Comparison of ENCODE assay signal across 32 mouse cellular contexts in the genomic region with DNA sequence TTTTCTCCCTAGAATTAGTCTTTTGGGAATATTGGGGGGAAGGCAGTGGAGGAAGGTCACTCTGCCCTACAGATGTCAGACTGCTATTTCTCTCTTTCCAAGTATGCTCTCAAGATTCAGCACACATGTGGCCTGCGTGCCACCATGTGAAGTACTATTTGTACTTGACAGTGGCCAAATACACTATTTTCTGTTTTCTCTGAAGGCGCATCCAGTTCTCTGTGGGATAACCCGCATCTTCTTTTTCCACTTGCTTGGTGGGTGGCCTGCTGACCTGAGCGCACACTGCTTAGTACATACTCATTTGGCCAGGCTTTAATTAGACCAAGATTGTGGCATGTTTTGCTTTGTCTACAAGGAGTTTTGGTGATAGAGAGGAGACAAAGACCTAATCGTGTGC. TPM values are rescaled to one million over a fixed set of nuclear protein-coding genes. Genes with fewer than 3 reads are reported as not detected.
DNase-seq lines count a peak whose midpoint lies in the region; ATAC-seq lines count a peak whose summit lies in the region.
"Had no signal": no experiment of that assay in that cellular context is flagged by ENCODE, and none has a peak within 500 bp of the region (broad histone marks: within the 10 kb centered on the region; RNA-seq: fewer than 3 reads in every experiment).

No protein-coding gene starts in this region.

- H3K27me3 ChIP-seq in heart, embryonic 10.5 days (ENCODE audit: insufficient read depth, poor library complexity, severe bottlenecking): no peaks in the 10 kb centered on the region
- H3K27me3 ChIP-seq in limb, embryonic 11.5 days (ENCODE audit: control insufficient read depth, insufficient read depth, low read length): no peaks in the 10 kb centered on the region
- H3K27me3 ChIP-seq in limb, embryonic 10.5 days (ENCODE audit: low read depth, poor library complexity, severe bottlenecking): no peaks in the 10 kb centered on the region
- no peaks in the 10 kb centered on the region for H3K27me3 ChIP-seq in heart, embryonic 16.5 days (ENCODE audit: control insufficient read depth, insufficient read depth, low read length)
- H3K27me3 ChIP-seq: hindbrain, embryonic 15.5 days; limb, embryonic 15.5 days; liver, embryonic 15.5 days; neural tube, embryonic 15.5 days; stomach, embryonic 15.5 days had no signal

- H3K4me1 ChIP-seq in heart, embryonic 10.5 days: peaks cover 9% of the 10 kb centered on the region
- H3K4me1 ChIP-seq in limb, embryonic 11.5 days (ENCODE audit: control insufficient read depth, insufficient read depth, low read length): no peaks in the 10 kb centered on the region
- H3K4me1 ChIP-seq in limb, embryonic 10.5 days: 0 out of 2 replicates have a peak, but pooled peaks cover 2% of the 10 kb centered on the region
- H3K4me1 ChIP-seq in heart, embryonic 16.5 days (ENCODE audit: control insufficient read depth, insufficient read depth, low read length): peaks cover 5% of the 10 kb centered on the region; the same call in 1 of the 2 replicates
- H3K4me1 ChIP-seq: forebrain, embryonic 13.5 days; hindbrain, embryonic 15.5 days; liver, embryonic 15.5 days; neural tube, embryonic 15.5 days had no signal

- peak; percentile 27 to 29 for DNase-seq in heart, adult 18-20 months
- DNase-seq in heart, embryonic 10.5 days (ENCODE audit: low spot score): no peak
- DNase-seq in limb, embryonic 11.5 days (ENCODE audit: low spot score): peak; percentile 13
- DNase-seq in limb, embryonic 10.5 days (ENCODE audit: low spot score): no peak
- DNase-seq in gastrocnemius, postnatal 25 days: no peak
- DNase-seq in left cerebral cortex, adult 9 months (ENCODE audit: low spot score in 2 of 2): no peak
- DNase-seq: adrenal gland, postnatal 10 days; cerebellum, adult 8-10 months; cerebellum, postnatal 25 days; kidney, adult 11 months; kidney, postnatal 36 days; lung, embryonic 14.5 days; lung, postnatal 14 days; midbrain, embryonic 14.5 days; retina, postnatal 1 day; right cerebral cortex, postnatal 14 days; thymus, adult 2 months; thymus, postnatal 36 days had no signal

- no peak overlapping the region for H3K27ac ChIP-seq in heart, embryonic 10.5 days
- no peak overlapping the region for H3K27ac ChIP-seq in limb, embryonic 11.5 days (replicated peaks; ENCODE audit: low read depth, low read length)
- H3K27ac ChIP-seq in limb, embryonic 10.5 days: no peak overlapping the region
- peak overlapping the region; percentile 42; the same call in 1 of the 2 replicates for H3K27ac ChIP-seq in heart, embryonic 16.5 days (ENCODE audit: low read length)
- H3K27ac ChIP-seq: forebrain, embryonic 13.5 days; hindbrain, embryonic 15.5 days; layer of hippocampus, adult 2 months; left cerebral cortex, adult 2 months; limb, embryonic 15.5 days; liver, embryonic 15.5 days; neural tube, embryonic 15.5 days; stomach, embryonic 15.5 days had no signal

- ATAC-seq in limb, embryonic 11.5 days (ENCODE audit: insufficient number of reproducible peaks, low FRiP score, low TSS enrichment, low read depth): no peak
- no peak for ATAC-seq in heart, embryonic 16.5 days (replicated peaks; ENCODE audit: extremely low read depth, insufficient read depth, low FRiP score)
- ATAC-seq: forebrain, embryonic 13.5 days; inflammation-experienced regulatory T-cells, adult 6 months; Patski had no signal

- WGBS in heart, embryonic 10.5 days: 62% methylated on average over 5 of the region's 5 CpGs
- WGBS in limb, embryonic 11.5 days: 84% methylated on average over 5 of the region's 5 CpGs
- 91% methylated on average over 5 of the region's 5 CpGs for WGBS in limb, embryonic 10.5 days
- WGBS in heart, embryonic 16.5 days: 64% methylated on average over 5 of the region's 5 CpGs

- no peak overlapping the region for H3K4me3 ChIP-seq in heart, embryonic 10.5 days
- no peak overlapping the region for H3K4me3 ChIP-seq in limb, embryonic 11.5 days (ENCODE audit: low read depth, low read length)
- no peak overlapping the region for H3K4me3 ChIP-seq in limb, embryonic 10.5 days
- H3K4me3 ChIP-seq in heart, embryonic 16.5 days (ENCODE audit: low read length): no peak overlapping the region
- H3K4me3 ChIP-seq: forebrain, embryonic 13.5 days; hindbrain, embryonic 15.5 days; layer of hippocampus, adult 2 months; left cerebral cortex, adult 2 months; limb, embryonic 15.5 days; liver, embryonic 15.5 days; neural tube, embryonic 15.5 days; stomach, embryonic 15.5 days had no signal

- no peak overlapping the region for H3K9ac ChIP-seq in limb, embryonic 11.5 days (ENCODE audit: low read length)
- H3K9ac ChIP-seq in heart, embryonic 16.5 days (ENCODE audit: low read length): no peak overlapping the region
- H3K9ac ChIP-seq: forebrain, embryonic 13.5 days; hindbrain, embryonic 15.5 days; limb, embryonic 15.5 days; liver, embryonic 15.5 days; lung, embryonic 14.5 days; neural tube, embryonic 15.5 days; stomach, embryonic 15.5 days had no signal

- H3K9me3 ChIP-seq in heart, embryonic 10.5 days: no peaks in the 10 kb centered on the region
- no peaks in the 10 kb centered on the region for H3K9me3 ChIP-seq in limb, embryonic 11.5 days (ENCODE audit: control insufficient read depth, low read length)
- no peaks in the 10 kb centered on the region for H3K9me3 ChIP-seq in limb, embryonic 10.5 days (replicated peaks)
- H3K9me3 ChIP-seq in heart, embryonic 16.5 days (replicated peaks; ENCODE audit: control insufficient read depth, low read length): no peaks in the 10 kb centered on the region
- H3K9me3 ChIP-seq: forebrain, embryonic 13.5 days; hindbrain, embryonic 15.5 days; limb, embryonic 15.5 days; liver, embryonic 15.5 days; neural tube, embryonic 15.5 days; stomach, embryonic 15.5 days had no signal

- H3K4me2 ChIP-seq in limb, embryonic 11.5 days (ENCODE audit: low read depth, severe bottlenecking): no peak overlapping the region
- H3K4me2 ChIP-seq in heart, embryonic 16.5 days (ENCODE audit: low read depth, low read length): no peak overlapping the region
- H3K4me2 ChIP-seq: forebrain, embryonic 13.5 days; hindbrain, embryonic 15.5 days; limb, embryonic 15.5 days; liver, embryonic 15.5 days; lung, embryonic 14.5 days; neural tube, embryonic 15.5 days; stomach, embryonic 15.5 days had no signal

- H3K36me3 ChIP-seq in heart, embryonic 10.5 days: no peaks in the 10 kb centered on the region
- H3K36me3 ChIP-seq in limb, embryonic 11.5 days (ENCODE audit: control insufficient read depth, insufficient read depth, low read length): no peaks in the 10 kb centered on the region
- H3K36me3 ChIP-seq in limb, embryonic 10.5 days: no peaks in the 10 kb centered on the region
- no peaks in the 10 kb centered on the region for H3K36me3 ChIP-seq in heart, embryonic 16.5 days (ENCODE audit: control insufficient read depth, insufficient read depth)
- H3K36me3 ChIP-seq: hindbrain, embryonic 15.5 days; limb, embryonic 15.5 days; liver, embryonic 15.5 days; neural tube, embryonic 15.5 days; stomach, embryonic 15.5 days had no signal

RNA-seq across cellular contexts. Expression of a gene that starts 55.7 kb away (rescaled TPM):
- 1 to 10 TPM; 7.0 to 7.7 TPM for total RNA-seq in heart, adult 18-20 months (2021)
- 64.0 and 75.4 TPM in 2 replicates for polyA plus RNA-seq in heart, embryonic 10.5 days (2016; fragmentation: Nextera tagmentation; extraction: Ambion mirVana)
- 0.54 TPM in 1 of 2 replicates, not detected in the other for polyA plus RNA-seq in limb, embryonic 11.5 days (2014; fragmentation: Nextera tagmentation; extraction: Ambion mirVana)
- 0.71 and 2.7 TPM in 2 replicates for polyA plus RNA-seq in limb, embryonic 10.5 days (2016; fragmentation: Nextera tagmentation; extraction: Ambion mirVana)
- polyA plus RNA-seq in heart, embryonic 16.5 days (2015; fragmentation: Nextera tagmentation; extraction: Ambion mirVana): 51.4 and 67.7 TPM in 2 replicates
- total RNA-seq in gastrocnemius, postnatal 25 days (2021): not detected
- total RNA-seq: hematopoietic stem cell, adult 5-6 weeks; layer of hippocampus, adult 2 months; left cerebral cortex, adult 2 months; left cerebral cortex, postnatal 36 days; MEL had no signal
- polyA plus RNA-seq: midbrain, embryonic 14.5 days; neural tube, embryonic 15.5 days; Patski had no signal

Comparison
In these comparisons a context has a peak if more than half of its experiments do, and no peak if none do; other contexts are left out.
1. DNase-seq: peak in heart, adult 18-20 months (2 of 2) and limb, embryonic 11.5 days (single experiment); none in heart, embryonic 10.5 days (single experiment), limb, embryonic 10.5 days (single experiment), gastrocnemius, postnatal 25 days (single experiment) and left cerebral cortex, adult 9 months (0 of 2).
2. RNA of a gene that starts 55.7 kb away (polyA plus RNA-seq): 64.0 to 75.4 TPM in heart, embryonic 10.5 days and 51.4 to 67.7 TPM in heart, embryonic 16.5 days; 0.71 to 2.7 TPM in limb, embryonic 10.5 days and 0.54 TPM in limb, embryonic 11.5 days; every median in the first group is over 10 times any median in the second.